Comparison of ENCODE assay signal across 8 mouse cellular contexts in the genomic region with DNA sequence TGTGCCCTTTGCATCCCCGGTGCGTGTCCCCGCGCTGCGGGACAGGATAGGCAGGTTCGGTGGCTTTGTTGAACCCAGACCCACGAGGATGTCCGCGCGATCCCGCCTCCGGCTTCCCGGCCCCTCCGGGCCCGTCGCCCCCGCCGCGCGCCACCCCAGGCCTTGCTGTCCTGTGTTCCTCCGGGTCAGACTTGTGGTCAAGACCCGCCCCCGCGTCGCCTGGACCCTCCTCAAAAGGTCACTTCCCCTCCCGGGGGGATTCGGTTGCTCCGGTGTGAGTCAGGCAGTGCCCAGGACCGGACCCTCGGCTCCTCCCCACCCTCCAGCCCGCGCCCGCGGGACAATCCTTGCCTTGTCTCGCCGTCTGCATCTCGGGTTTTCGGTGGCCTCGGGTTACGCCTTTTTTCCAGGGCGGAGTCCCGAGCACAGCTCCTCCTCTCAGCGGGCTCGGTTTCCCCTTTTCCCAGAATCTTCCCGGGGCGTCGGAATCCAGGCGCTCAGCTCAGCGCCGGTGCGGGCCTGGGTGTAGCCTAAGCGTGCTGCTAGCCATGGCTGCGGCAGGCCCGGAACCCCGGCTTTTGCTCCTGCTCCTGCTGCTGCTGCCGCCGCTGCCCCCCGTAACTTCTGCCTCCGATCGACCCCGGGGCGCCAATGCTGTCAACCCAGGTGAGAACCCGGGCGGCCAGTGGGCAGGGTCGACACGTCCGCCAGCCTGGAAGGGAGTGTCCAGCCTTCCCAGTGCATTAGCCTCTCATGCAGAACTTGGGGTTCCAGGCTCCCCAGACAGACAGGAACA. TPM values are rescaled to one million over a fixed set of nuclear protein-coding genes. Genes with fewer than 3 reads are reported as not detected.
DNase-seq lines count a peak whose midpoint lies in the region; ATAC-seq and TF ChIP-seq lines count a peak whose summit lies in the region.

No protein-coding gene starts in this region.

- peak; percentile 76 for ATAC-seq in embryonic facial prominence, embryonic 14.5 days (ENCODE audit: low read depth)
- ATAC-seq in limb, embryonic 13.5 days (ENCODE audit: low FRiP score, low read depth): peak; percentile 70
- peak; percentile 71 for ATAC-seq in midbrain, embryonic 14.5 days (ENCODE audit: low FRiP score, low TSS enrichment)

- TF ChIP-seq EP300 in heart, adult 2 months (IDR thresholded peaks at IDR 0.05; ENCODE audit: insufficient read depth, low read depth, low read length): no peak

- H3K27ac ChIP-seq in embryonic facial prominence, embryonic 14.5 days (replicated peaks; ENCODE audit: low read depth, low read length): peak overlapping the region; percentile 98
- peak overlapping the region; percentile 97 for H3K27ac ChIP-seq in heart, adult 2 months
- H3K27ac ChIP-seq in kidney, adult 2 months (ENCODE audit: insufficient read depth, low read depth, low read length): peak overlapping the region; percentile 21
- H3K27ac ChIP-seq in limb, embryonic 13.5 days: peak overlapping the region; percentile 97
- H3K27ac ChIP-seq in midbrain, embryonic 14.5 days (replicated peaks; ENCODE audit: low read depth, low read length): peak overlapping the region; percentile 97

- no peak for TF ChIP-seq CTCF in heart, adult 2 months (IDR thresholded peaks at IDR 0.05)
- TF ChIP-seq CTCF in kidney, adult 2 months (conservative IDR thresholded peaks at IDR 0.05; ENCODE audit: insufficient read depth, insufficient read length, low read depth, low read length): no peak

- H3K9ac ChIP-seq in embryonic facial prominence, embryonic 14.5 days (ENCODE audit: low read depth, low read length): peak overlapping the region; percentile 88
- peak overlapping the region; percentile 71 for H3K9ac ChIP-seq in heart, adult 2 months (ENCODE audit: low read depth, low read length)
- H3K9ac ChIP-seq in limb, embryonic 13.5 days: peak overlapping the region; percentile 95
- H3K9ac ChIP-seq in midbrain, embryonic 14.5 days (replicated peaks; ENCODE audit: low read length): peak overlapping the region; percentile 98

- peak overlapping the region; percentile 84 for H3K4me2 ChIP-seq in embryonic facial prominence, embryonic 14.5 days (ENCODE audit: low read depth, low read length)
- H3K4me2 ChIP-seq in limb, embryonic 13.5 days (replicated peaks): peak overlapping the region; percentile 88
- H3K4me2 ChIP-seq in midbrain, embryonic 14.5 days (ENCODE audit: low read length): peak overlapping the region; percentile 91

- peak; percentile 70 for DNase-seq in 416B (ENCODE audit: low read depth)
- DNase-seq in adrenal gland, postnatal 4 days (ENCODE audit: low spot score in 2 of 2): peak; percentile 62 to 73
- DNase-seq in embryonic facial prominence, embryonic 14.5 days (ENCODE audit: low spot score): peak; percentile 90
- peak; percentile 90 for DNase-seq in heart, adult 2 months
- DNase-seq in kidney, adult 2 months: peak; percentile 86
- DNase-seq in midbrain, embryonic 14.5 days: peak; percentile 78
- DNase-seq in spleen, postnatal 14 days (ENCODE audit: low spot score in 2 of 2): peak; percentile 45 to 48

- peak; percentile 78 for TF ChIP-seq POLR2A in heart, adult 2 months (IDR thresholded peaks at IDR 0.05; ENCODE audit: insufficient read depth, low read depth, low read length)
- peak; percentile 4 for TF ChIP-seq POLR2A in kidney, adult 2 months (IDR thresholded peaks at IDR 0.05; ENCODE audit: low read depth, low read length)

- 1% methylated on average over 47 of the region's 67 CpGs for WGBS in embryonic facial prominence, embryonic 14.5 days
- under 1% methylated on average over 67 of the region's 67 CpGs for WGBS in heart, adult 2 months
- under 1% methylated on average over 67 of the region's 67 CpGs for WGBS in kidney, adult 2 months
- under 1% methylated on average over 64 of the region's 67 CpGs for WGBS in limb, embryonic 13.5 days
- under 1% methylated on average over 67 of the region's 67 CpGs for WGBS in midbrain, embryonic 14.5 days

- H3K4me3 ChIP-seq in embryonic facial prominence, embryonic 14.5 days (ENCODE audit: low read depth, low read length): peak overlapping the region; percentile 72
- H3K4me3 ChIP-seq in heart, adult 2 months: peak overlapping the region; percentile 69
- H3K4me3 ChIP-seq in kidney, adult 2 months (ENCODE audit: insufficient read depth, low read depth, low read length): peak overlapping the region; percentile 88
- H3K4me3 ChIP-seq in limb, embryonic 13.5 days: peak overlapping the region; percentile 84
- peak overlapping the region; percentile 88 for H3K4me3 ChIP-seq in midbrain, embryonic 14.5 days (replicated peaks; ENCODE audit: low read depth, low read length)

- peaks cover 13% of the 10 kb centered on the region for H3K4me1 ChIP-seq in embryonic facial prominence, embryonic 14.5 days (ENCODE audit: control insufficient read depth, insufficient read depth, low read length)
- H3K4me1 ChIP-seq in heart, adult 2 months (ENCODE audit: control insufficient read depth, insufficient read depth, low read length): no peaks in the 10 kb centered on the region
- peaks cover 4% of the 10 kb centered on the region; the same call in 1 of the 2 replicates for H3K4me1 ChIP-seq in kidney, adult 2 months (ENCODE audit: control insufficient read depth, insufficient read depth, low read length)
- peaks cover 21% of the 10 kb centered on the region for H3K4me1 ChIP-seq in limb, embryonic 13.5 days
- peaks cover 11% of the 10 kb centered on the region for H3K4me1 ChIP-seq in midbrain, embryonic 14.5 days (ENCODE audit: control insufficient read depth, insufficient read depth, low read length)

- no peaks in the 10 kb centered on the region for H3K9me3 ChIP-seq in embryonic facial prominence, embryonic 14.5 days (ENCODE audit: control insufficient read depth, low read length)
- H3K9me3 ChIP-seq in limb, embryonic 13.5 days: no peaks in the 10 kb centered on the region
- no peaks in the 10 kb centered on the region for H3K9me3 ChIP-seq in midbrain, embryonic 14.5 days (ENCODE audit: control insufficient read depth, low read length)

- H3K79me2 ChIP-seq in heart, adult 2 months (replicated peaks; ENCODE audit: control insufficient read depth, insufficient read depth, low read length): no peaks in the 10 kb centered on the region; the same call in 1 of the 2 replicates

- no peaks in the 10 kb centered on the region for H3K27me3 ChIP-seq in embryonic facial prominence, embryonic 14.5 days (replicated peaks; ENCODE audit: control insufficient read depth, insufficient read depth, low read length)
- H3K27me3 ChIP-seq in heart, adult 2 months (ENCODE audit: control insufficient read depth, insufficient read depth, low read length): no peaks in the 10 kb centered on the region
- H3K27me3 ChIP-seq in kidney, adult 2 months (replicated peaks; ENCODE audit: control insufficient read depth, insufficient read depth, low read length): no peaks in the 10 kb centered on the region
- no peaks in the 10 kb centered on the region for H3K27me3 ChIP-seq in limb, embryonic 13.5 days
- no peaks in the 10 kb centered on the region for H3K27me3 ChIP-seq in midbrain, embryonic 14.5 days (ENCODE audit: control insufficient read depth, insufficient read depth, low read length)

- intact Hi-C loops in heart, adult 2 months (cut with DNase I): loop anchor here (5.0 to 10.0 kb wide), 2 partner anchors 350 to 797 kb away; partner anchors contain the start of genes Mepce and Zcwpw1

- peaks cover 52% of the 10 kb centered on the region for H3K36me3 ChIP-seq in embryonic facial prominence, embryonic 14.5 days (ENCODE audit: control insufficient read depth, insufficient read depth, low read length)
- H3K36me3 ChIP-seq in heart, adult 2 months (ENCODE audit: control insufficient read depth, insufficient read depth, low read length): no peaks in the 10 kb centered on the region
- H3K36me3 ChIP-seq in kidney, adult 2 months (ENCODE audit: control insufficient read depth, insufficient read depth, low read length): no peaks in the 10 kb centered on the region
- H3K36me3 ChIP-seq in limb, embryonic 13.5 days: peaks cover 55% of the 10 kb centered on the region
- peaks cover 45% of the 10 kb centered on the region for H3K36me3 ChIP-seq in midbrain, embryonic 14.5 days (ENCODE audit: control insufficient read depth, insufficient read depth, low read length)

RNA-seq across cellular contexts. Expression of gene Znhit1, which starts 0.5 kb away (rescaled TPM):
- 10 to 100 TPM; 57.4 to 60.6 TPM for total RNA-seq in adrenal gland, postnatal 4 days (2021)
- polyA plus RNA-seq in embryonic facial prominence, embryonic 14.5 days (2014; fragmentation: Nextera tagmentation; extraction: Ambion mirVana): 76.6 and 85.8 TPM in 2 replicates
- total RNA-seq in heart, adult 2 months (2021): 10 to 100 TPM; 65.5 to 70.1 TPM
- 53.6 and 58.4 TPM in 2 replicates for polyA plus RNA-seq in heart, adult 2 months (2012; rRNA removed)
- 99.7 and 105 TPM in 2 replicates for polyA plus RNA-seq in kidney, adult 2 months (2012; rRNA removed)
- polyA plus RNA-seq in limb, embryonic 13.5 days (2015; fragmentation: Nextera tagmentation; extraction: Ambion mirVana): 111 and 120 TPM in 2 replicates
- 94.0 and 117 TPM in 2 replicates for polyA plus RNA-seq in midbrain, embryonic 14.5 days (2014; fragmentation: Nextera tagmentation; extraction: Ambion mirVana)

RNA-seq across cellular contexts. Expression of gene Plod3, which starts 0.5 kb away (rescaled TPM):
- 10 to 100 TPM; 60.4 to 64.7 TPM for total RNA-seq in adrenal gland, postnatal 4 days (2021)
- 51.1 and 62.2 TPM in 2 replicates for polyA plus RNA-seq in embryonic facial prominence, embryonic 14.5 days (2014; fragmentation: Nextera tagmentation; extraction: Ambion mirVana)
- total RNA-seq in heart, adult 2 months (2021): 10 to 100 TPM; 32.0 to 37.1 TPM
- polyA plus RNA-seq in heart, adult 2 months (2012; rRNA removed): 30.3 and 30.8 TPM in 2 replicates
- 44.0 and 46.9 TPM in 2 replicates for polyA plus RNA-seq in kidney, adult 2 months (2012; rRNA removed)
- 63.1 and 65.1 TPM in 2 replicates for polyA plus RNA-seq in limb, embryonic 13.5 days (2015; fragmentation: Nextera tagmentation; extraction: Ambion mirVana)
- polyA plus RNA-seq in midbrain, embryonic 14.5 days (2014; fragmentation: Nextera tagmentation; extraction: Ambion mirVana): 25.8 and 28.1 TPM in 2 replicates

RNA-seq across cellular contexts. Expression of gene Cldn15, which starts 20.9 kb away (rescaled TPM):
- 10 to 100 TPM; 11.1 to 13.4 TPM for total RNA-seq in adrenal gland, postnatal 4 days (2021)
- 0.77 and 0.97 TPM in 2 replicates for polyA plus RNA-seq in embryonic facial prominence, embryonic 14.5 days (2014; fragmentation: Nextera tagmentation; extraction: Ambion mirVana)
- total RNA-seq in heart, adult 2 months (2021): 1 to 10 TPM; 7.3 to 8.7 TPM
- 13.3 and 15.1 TPM in 2 replicates for polyA plus RNA-seq in heart, adult 2 months (2012; rRNA removed)
- 28.2 and 33.1 TPM in 2 replicates for polyA plus RNA-seq in kidney, adult 2 months (2012; rRNA removed)
- 0.10 and 0.20 TPM in 2 replicates for polyA plus RNA-seq in limb, embryonic 13.5 days (2015; fragmentation: Nextera tagmentation; extraction: Ambion mirVana)
- polyA plus RNA-seq in midbrain, embryonic 14.5 days (2014; fragmentation: Nextera tagmentation; extraction: Ambion mirVana): 0.13 and 0.31 TPM in 2 replicates

RNA-seq across cellular contexts. Expression of gene Fis1, which starts 34.3 kb away (rescaled TPM):
- 100 to 1,000 TPM; 211 to 213 TPM for total RNA-seq in adrenal gland, postnatal 4 days (2021)
- polyA plus RNA-seq in embryonic facial prominence, embryonic 14.5 days (2014; fragmentation: Nextera tagmentation; extraction: Ambion mirVana): 266 and 270 TPM in 2 replicates
- total RNA-seq in heart, adult 2 months (2021): 100 to 1,000 TPM; 176 to 197 TPM
- polyA plus RNA-seq in heart, adult 2 months (2012; rRNA removed): 150 and 152 TPM in 2 replicates
- 276 and 313 TPM in 2 replicates for polyA plus RNA-seq in kidney, adult 2 months (2012; rRNA removed)
- 263 and 274 TPM in 2 replicates for polyA plus RNA-seq in limb, embryonic 13.5 days (2015; fragmentation: Nextera tagmentation; extraction: Ambion mirVana)
- polyA plus RNA-seq in midbrain, embryonic 14.5 days (2014; fragmentation: Nextera tagmentation; extraction: Ambion mirVana): 440 and 487 TPM in 2 replicates

RNA-seq across cellular contexts. Expression of gene Vgf, which starts 38.9 kb away (rescaled TPM):
- 10 to 100 TPM; 15.3 to 17.2 TPM for total RNA-seq in adrenal gland, postnatal 4 days (2021)
- polyA plus RNA-seq in embryonic facial prominence, embryonic 14.5 days (2014; fragmentation: Nextera tagmentation; extraction: Ambion mirVana): 0.92 and 1.3 TPM in 2 replicates
- total RNA-seq in heart, adult 2 months (2021): not detected
- polyA plus RNA-seq in heart, adult 2 months (2012; rRNA removed): 0.06 TPM in 2 replicates
- polyA plus RNA-seq in kidney, adult 2 months (2012; rRNA removed): 0.03 and 0.08 TPM in 2 replicates
- polyA plus RNA-seq in limb, embryonic 13.5 days (2015; fragmentation: Nextera tagmentation; extraction: Ambion mirVana): 0.08 and 0.11 TPM in 2 replicates
- polyA plus RNA-seq in midbrain, embryonic 14.5 days (2014; fragmentation: Nextera tagmentation; extraction: Ambion mirVana): 4.8 and 6.9 TPM in 2 replicates

Comparison
In these comparisons a context has a peak if more than half of its experiments do, and no peak if none do; other contexts are left out.
1. Peak in every context shown above with its lines: DNase-seq, ATAC-seq, H3K4me3 ChIP-seq and H3K27ac ChIP-seq.
2. H3K27ac ChIP-seq: peak in every context shown above with its lines; median percentile 98 in embryonic facial prominence, embryonic 14.5 days; 97 in heart, adult 2 months; 97 in limb, embryonic 13.5 days; 97 in midbrain, embryonic 14.5 days; 21 in kidney, adult 2 months.